Comparison of ENCODE assay signal across 17 mouse cellular contexts in genomic region chr6:56904982-56905381, GRCm38 (mm10). TPM values are rescaled to one million over a fixed set of nuclear protein-coding genes. Genes with fewer than 3 reads are reported as not detected.
A peak's percentile ranks its signal among the peaks of the same experiment; 100 is the strongest.
DNase-seq lines count a peak whose midpoint lies in the region; ATAC-seq lines count a peak whose summit lies in the region.
"Had no signal": no experiment of that assay in that cellular context is flagged by ENCODE, and none has a peak within 500 bp of the region (broad histone marks: within the 10 kb centered on the region; RNA-seq: fewer than 3 reads in every experiment).

No protein-coding gene starts in this region.

- no peaks in the 10 kb centered on the region for H3K9me3 ChIP-seq in hindbrain, embryonic 16.5 days (ENCODE audit: control insufficient read depth, low read length)
- no peaks in the 10 kb centered on the region for H3K9me3 ChIP-seq in hindbrain, embryonic 10.5 days
- no peaks in the 10 kb centered on the region for H3K9me3 ChIP-seq in neural tube, embryonic 15.5 days (replicated peaks)
- no peaks in the 10 kb centered on the region for H3K9me3 ChIP-seq in stomach, embryonic 16.5 days (replicated peaks; ENCODE audit: control insufficient read depth, low read length)
- H3K9me3 ChIP-seq: embryonic facial prominence, embryonic 10.5 days; lung, embryonic 15.5 days; neural tube, embryonic 12.5 days had no signal

- no peaks in the 10 kb centered on the region for H3K36me3 ChIP-seq in hindbrain, embryonic 16.5 days (ENCODE audit: control insufficient read depth, insufficient read depth, low read length)
- no peaks in the 10 kb centered on the region for H3K36me3 ChIP-seq in hindbrain, embryonic 10.5 days
- no peaks in the 10 kb centered on the region for H3K36me3 ChIP-seq in neural tube, embryonic 15.5 days
- no peaks in the 10 kb centered on the region for H3K36me3 ChIP-seq in stomach, embryonic 16.5 days (ENCODE audit: control insufficient read depth, insufficient read depth, low read length)
- H3K36me3 ChIP-seq: embryonic facial prominence, embryonic 10.5 days; lung, embryonic 15.5 days; neural tube, embryonic 12.5 days had no signal

- no peak overlapping the region for H3K27ac ChIP-seq in hindbrain, embryonic 16.5 days (ENCODE audit: low read depth, low read length)
- H3K27ac ChIP-seq in hindbrain, embryonic 10.5 days = no peak overlapping the region
- 0 out of 2 replicates have a peak overlapping the region, but pooled peaks have one; percentile 11 for H3K27ac ChIP-seq in neural tube, embryonic 15.5 days (replicated peaks)
- H3K27ac ChIP-seq in stomach, embryonic 16.5 days (ENCODE audit: low read length) = peak overlapping the region; percentile 57; the same call in 1 of the 2 replicates
- H3K27ac ChIP-seq: embryonic facial prominence, embryonic 10.5 days; layer of hippocampus, adult 2 months; lung, embryonic 15.5 days; neural tube, embryonic 12.5 days had no signal

- H3K4me3 ChIP-seq in hindbrain, embryonic 16.5 days (ENCODE audit: low read length) = no peak overlapping the region
- no peak overlapping the region for H3K4me3 ChIP-seq in hindbrain, embryonic 10.5 days
- H3K4me3 ChIP-seq in neural tube, embryonic 15.5 days (replicated peaks) = no peak overlapping the region
- no peak overlapping the region for H3K4me3 ChIP-seq in stomach, embryonic 16.5 days (replicated peaks; ENCODE audit: low read length)
- H3K4me3 ChIP-seq: embryonic facial prominence, embryonic 10.5 days; layer of hippocampus, adult 2 months; lung, embryonic 15.5 days; neural tube, embryonic 12.5 days had no signal

- peak; percentile 18 for DNase-seq in heart, adult 11 months
- DNase-seq in heart, postnatal 14 days = no peak
- DNase-seq in hindbrain, embryonic 10.5 days (ENCODE audit: low spot score) = no peak
- DNase-seq in neural tube, embryonic 10.5 days (ENCODE audit: extremely low spot score, low spot score) = no peak
- DNase-seq in gastrocnemius, postnatal 36 days = no peak
- DNase-seq: adrenal gland, postnatal 14 days; cerebellum, adult 11-12 months; gastrocnemius, postnatal 25 days; thymus, postnatal 25 days had no signal

- intact Hi-C loops in heart, postnatal 14 days (cut with DNase I) = loop anchor here (5.0 kb wide), 2 partner anchors 33 to 53 kb away; no protein-coding TSS in a partner anchor
- intact Hi-C loops in gastrocnemius, postnatal 36 days (cut with DNase I) = loop anchor here (5.0 kb wide), 1 partner anchor 53 kb away; no protein-coding TSS in a partner anchor

- 81% methylated on average over 2 of the region's 2 CpGs for WGBS in hindbrain, embryonic 16.5 days
- WGBS in hindbrain, embryonic 10.5 days = 83% methylated on average over 2 of the region's 2 CpGs
- WGBS in neural tube, embryonic 15.5 days = 82% methylated on average over 2 of the region's 2 CpGs
- 55% methylated on average over 2 of the region's 2 CpGs for WGBS in stomach, embryonic 16.5 days

- H3K27me3 ChIP-seq in hindbrain, embryonic 16.5 days (replicated peaks; ENCODE audit: control insufficient read depth, insufficient read depth, low read length) = no peaks in the 10 kb centered on the region
- no peaks in the 10 kb centered on the region for H3K27me3 ChIP-seq in hindbrain, embryonic 10.5 days (ENCODE audit: insufficient read depth, poor library complexity, severe bottlenecking)
- H3K27me3 ChIP-seq in neural tube, embryonic 15.5 days (replicated peaks) = no peaks in the 10 kb centered on the region
- no peaks in the 10 kb centered on the region for H3K27me3 ChIP-seq in stomach, embryonic 16.5 days (ENCODE audit: control insufficient read depth, insufficient read depth, low read length)
- H3K27me3 ChIP-seq: lung, embryonic 15.5 days; neural tube, embryonic 12.5 days had no signal

- 0 out of 2 replicates have a peak, but pooled peaks have one; percentile 21 for ATAC-seq in hindbrain, embryonic 16.5 days
- ATAC-seq in neural tube, embryonic 15.5 days (ENCODE audit: low FRiP score) = no peak
- ATAC-seq in stomach, embryonic 16.5 days (ENCODE audit: insufficient read depth, low FRiP score) = no peak

- no peak overlapping the region for H3K4me2 ChIP-seq in hindbrain, embryonic 16.5 days (ENCODE audit: low read length)
- no peak overlapping the region for H3K4me2 ChIP-seq in neural tube, embryonic 15.5 days
- no peak overlapping the region for H3K4me2 ChIP-seq in stomach, embryonic 16.5 days (ENCODE audit: low read depth, low read length)
- H3K4me2 ChIP-seq: lung, embryonic 15.5 days; neural tube, embryonic 12.5 days had no signal

- H3K4me1 ChIP-seq in hindbrain, embryonic 16.5 days (ENCODE audit: control insufficient read depth, insufficient read depth, low read depth, low read length) = peaks cover 7% of the 10 kb centered on the region
- peaks cover 5% of the 10 kb centered on the region for H3K4me1 ChIP-seq in hindbrain, embryonic 10.5 days (replicated peaks)
- peaks cover 30% of the 10 kb centered on the region for H3K4me1 ChIP-seq in neural tube, embryonic 15.5 days
- peaks cover 30% of the 10 kb centered on the region for H3K4me1 ChIP-seq in stomach, embryonic 16.5 days (ENCODE audit: control insufficient read depth, insufficient read depth, low read length)

- H3K9ac ChIP-seq in hindbrain, embryonic 16.5 days (ENCODE audit: low read depth, low read length) = no peak overlapping the region
- no peak overlapping the region for H3K9ac ChIP-seq in neural tube, embryonic 15.5 days (replicated peaks)
- no peak overlapping the region for H3K9ac ChIP-seq in stomach, embryonic 16.5 days (ENCODE audit: low read length)
- H3K9ac ChIP-seq: lung, embryonic 15.5 days; neural tube, embryonic 12.5 days had no signal

RNA-seq across cellular contexts. Expression of gene Nt5c3, which starts 18.8 kb away (rescaled TPM):
- total RNA-seq in heart, postnatal 14 days (2021) = 10 to 100 TPM; 69.8 to 74.9 TPM
- 150 and 161 TPM in 2 replicates for polyA plus RNA-seq in hindbrain, embryonic 16.5 days (2015; fragmentation: Nextera tagmentation; extraction: Ambion mirVana)
- 66.4 and 73.5 TPM in 2 replicates for polyA plus RNA-seq in hindbrain, embryonic 10.5 days (2016; fragmentation: Nextera tagmentation; extraction: Ambion mirVana)
- polyA plus RNA-seq in neural tube, embryonic 15.5 days (2015; fragmentation: Nextera tagmentation; extraction: Ambion mirVana) = 137 and 152 TPM in 2 replicates
- polyA plus RNA-seq in stomach, embryonic 16.5 days (2015; fragmentation: Nextera tagmentation; extraction: Ambion mirVana) = 72.2 and 77.4 TPM in 2 replicates
- 10 to 100 TPM; 54.5 to 56.3 TPM for total RNA-seq in gastrocnemius, postnatal 36 days (2021)

RNA-seq across cellular contexts. Expression of gene Vmn1r4, which starts 18.8 kb away (rescaled TPM):
- total RNA-seq in heart, postnatal 14 days (2021) = under 1 TPM; 0.10 to 0.12 TPM
- polyA plus RNA-seq in hindbrain, embryonic 16.5 days (2015; fragmentation: Nextera tagmentation; extraction: Ambion mirVana) = 0.37 and 0.69 TPM in 2 replicates
- polyA plus RNA-seq in hindbrain, embryonic 10.5 days (2016; fragmentation: Nextera tagmentation; extraction: Ambion mirVana) = 0.27 and 0.47 TPM in 2 replicates
- polyA plus RNA-seq in neural tube, embryonic 15.5 days (2015; fragmentation: Nextera tagmentation; extraction: Ambion mirVana) = 0.58 and 0.82 TPM in 2 replicates
- polyA plus RNA-seq in stomach, embryonic 16.5 days (2015; fragmentation: Nextera tagmentation; extraction: Ambion mirVana) = 0.11 and 0.21 TPM in 2 replicates
- total RNA-seq in gastrocnemius, postnatal 36 days (2021) = under 1 TPM in 1 of 2 experiments, not detected in 1; 0.25 TPM
- total RNA-seq: megakaryocyte-erythroid progenitor cell, adult 5-6 weeks had no signal

Comparison
In these comparisons a context has a peak if more than half of its experiments do, and no peak if none do; other contexts are left out.
1. H3K27ac ChIP-seq: peak in neural tube, embryonic 15.5 days (single experiment) and stomach, embryonic 16.5 days (single experiment); none in hindbrain, embryonic 16.5 days (single experiment) and hindbrain, embryonic 10.5 days (single experiment).